Mouse (Mus musculus) liver, adult 2 months (tissue): Measurements from ENCODE around the gene BC100530.

Experiments used
- CTCF ChIP-seq: fragments of 200-500 bp; IDR thresholded peaks from 2 replicates; pipeline ENCODE4 v1.5.1; 2011; ENCODE audit warnings: low read depth, low read length, control low read depth
- POLR2A ChIP-seq: fragments of 200-500 bp; IDR thresholded peaks from 2 replicates; pipeline ENCODE4 v1.6.1; 2011; ENCODE audit warnings: low read length, control low read depth; ENCODE audit not compliant: insufficient read depth; ENCODE audit errors: extremely low read depth

DNA sequence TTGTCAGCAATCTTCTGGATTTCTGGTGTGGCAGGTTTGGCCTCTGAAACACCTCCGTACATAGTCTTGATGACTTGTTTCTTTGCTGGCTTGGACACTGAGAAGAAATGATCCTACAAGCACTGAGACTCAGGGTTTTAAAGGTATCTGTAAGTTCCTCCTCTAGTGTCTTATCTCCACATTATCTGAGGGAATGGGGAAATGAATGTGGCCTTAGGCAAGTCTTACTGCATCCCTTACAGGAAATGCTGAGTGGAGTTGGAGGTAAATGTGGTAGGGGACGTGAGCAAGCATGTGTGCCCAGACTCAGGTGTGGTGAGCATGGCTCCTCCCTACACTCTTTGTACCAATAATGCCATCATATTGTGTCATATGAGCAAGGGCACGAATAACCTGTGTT is 33.3 kb downstream of the BC100530 start, which contains the start of gene BC117090:
- no peak for TF ChIP-seq CTCF
- TF ChIP-seq POLR2A = no peak
